Mouse (Mus musculus) cortical plate, adult 2 months (tissue): ENCODE data around the gene Mettl9.

Source experiments
- CTCF ChIP-seq: fragments of 200-500 bp; IDR thresholded peaks from 2 replicates; pipeline ENCODE4 v1.5.1; 2011; ENCODE audit warnings: mild to moderate bottlenecking, control low read depth, low read length; ENCODE audit not compliant: insufficient read depth; ENCODE audit errors: extremely low read depth
- POLR2A ChIP-seq: fragments of 200-500 bp; IDR thresholded peaks from 2 replicates; pipeline ENCODE4 v1.6.1; 2011; ENCODE audit warnings: mild to moderate bottlenecking, low read length, control low read depth; ENCODE audit not compliant: insufficient read depth; ENCODE audit errors: extremely low read depth

GRCm38 (mm10) chr7:121064309-121064708 is 30.1 kb downstream of the Mettl9 start:
- TF ChIP-seq CTCF (peak; percentile 62; the same call in 1 of the 2 replicates), POLR2A (no peak)
